Mouse (Mus musculus): ENCODE results near the gene Klf11. TPM values are rescaled to one million over a fixed set of nuclear protein-coding genes. Genes with fewer than 3 reads are reported as not detected.

Klf11 gene
- polyA plus RNA-seq (2015; fragmentation: Nextera tagmentation; extraction: Ambion mirVana), result 11.2 and 12.0 TPM in 2 replicates

DNA sequence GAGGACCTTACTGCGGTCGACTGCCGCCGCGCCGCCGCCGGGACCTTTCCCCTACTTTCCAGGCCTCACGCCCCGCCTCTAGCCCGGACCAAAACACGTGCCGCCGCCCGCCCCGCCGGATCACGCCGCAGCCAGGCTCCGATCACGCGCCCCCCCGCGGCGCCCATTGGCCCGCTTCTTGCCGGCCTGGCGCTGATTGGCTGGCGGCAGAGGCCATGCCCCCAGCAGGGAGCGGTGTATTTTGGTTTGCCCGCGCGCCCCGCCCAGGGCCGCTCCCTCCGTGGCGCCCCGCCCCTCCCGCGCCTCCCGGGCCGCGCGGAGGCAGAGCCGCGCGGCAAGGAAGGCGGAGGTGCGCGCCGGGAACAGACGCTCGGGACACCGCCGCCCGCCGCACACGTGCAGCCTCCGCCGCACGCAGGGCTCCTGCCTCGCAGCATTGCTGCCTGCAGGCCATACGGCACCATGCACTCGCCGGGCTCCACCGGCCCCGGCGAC is at the start of gene Klf11:
Klf11 (plus strand) TSS at position 212 of the 495 bp plus-strand sequence.
- H3K36me3 ChIP-seq, result peaks cover 18% of the 10 kb centered on the region; the same call in 1 of the 2 replicates
- H3K4me1 ChIP-seq, result peaks cover 18% of the 10 kb centered on the region
- peak within 1 kb of the TSS; percentile 69 for H3K4me2 ChIP-seq
- under 1% methylated on average over 52 of the region's 68 CpGs for WGBS
- peak; percentile 94 for ATAC-seq (ENCODE audit: insufficient read depth, low FRiP score, low read depth)
- peak within 1 kb of the TSS; percentile 98 for H3K27ac ChIP-seq
- no peaks in the 10 kb centered on the region for H3K27me3 ChIP-seq (replicated peaks)
- H3K9ac ChIP-seq, result peak within 1 kb of the TSS; percentile 94
- H3K4me3 ChIP-seq (replicated peaks), result peak within 1 kb of the TSS; percentile 93
- H3K9me3 ChIP-seq, result no peaks in the 10 kb centered on the region

GRCm38 (mm10) chr12:24603266-24603665 is 47.8 kb upstream of the Klf11 start:
- H3K4me2 ChIP-seq, result no peak overlapping the region
- no peaks in the 10 kb centered on the region for H3K27me3 ChIP-seq (replicated peaks)
- no peak for ATAC-seq (ENCODE audit: insufficient read depth, low FRiP score, low read depth)
- H3K9ac ChIP-seq, result no peak overlapping the region
- no peak overlapping the region for H3K4me3 ChIP-seq (replicated peaks)
- WGBS, result 40% methylated on average over 2 of the region's 2 CpGs
- H3K27ac ChIP-seq, result no peak overlapping the region
- no peaks in the 10 kb centered on the region for H3K36me3 ChIP-seq
- H3K4me1 ChIP-seq, result no peaks in the 10 kb centered on the region
- no peaks in the 10 kb centered on the region for H3K9me3 ChIP-seq

DNA sequence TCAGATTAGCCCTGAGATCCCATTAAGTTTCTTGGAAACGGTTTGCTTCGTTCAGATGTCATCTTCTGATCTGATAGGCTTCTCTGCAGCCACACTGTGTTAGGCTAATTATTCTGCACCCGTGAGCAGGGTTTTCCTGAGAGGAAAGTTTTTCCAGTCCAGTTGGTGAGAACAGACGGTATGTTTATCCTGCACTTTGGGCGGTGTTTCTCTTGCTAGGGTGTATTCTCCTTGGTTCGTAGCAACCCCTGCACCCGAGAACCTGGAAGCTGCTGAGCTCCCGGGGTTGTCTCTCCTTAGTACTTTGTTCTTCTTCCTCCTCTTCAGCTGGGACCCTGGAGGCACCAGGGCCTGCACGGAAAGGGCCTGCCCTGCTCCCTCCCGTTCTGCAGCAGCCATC is 44.9 kb upstream of the Klf11 start:
- Histone ChIP-seq H3K36me3 (no peaks in the 10 kb centered on the region), H3K27me3 (replicated peaks) (no peaks in the 10 kb centered on the region), H3K27ac (no peak overlapping the region), H3K9ac (no peak overlapping the region), H3K4me1 (no peaks in the 10 kb centered on the region), H3K4me3 (replicated peaks) (no peak overlapping the region), H3K9me3 (no peaks in the 10 kb centered on the region), H3K4me2 (no peak overlapping the region)
- no peak for ATAC-seq (ENCODE audit: insufficient read depth, low FRiP score, low read depth)
- 75% methylated on average over 10 of the region's 10 CpGs for WGBS

DNA sequence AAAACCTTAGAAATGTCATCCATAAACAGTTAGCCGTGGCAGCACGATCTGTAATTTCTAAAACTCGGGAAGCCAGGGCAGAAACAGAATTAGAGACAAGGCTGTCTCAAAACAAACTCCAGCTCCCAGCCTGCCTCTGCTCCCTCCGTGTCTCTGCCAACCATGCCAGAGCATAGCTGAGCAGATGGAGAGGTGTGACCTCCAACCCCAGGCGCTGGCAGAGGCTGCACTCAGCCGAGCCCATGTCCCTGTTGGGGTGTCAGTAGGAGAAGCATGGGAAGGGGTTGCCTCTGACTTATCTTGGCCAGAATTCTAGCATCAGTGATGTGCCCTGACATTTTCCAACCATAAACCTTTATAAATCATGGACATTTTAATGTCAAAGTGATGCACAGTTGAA is 38.5 kb upstream of the Klf11 start:
- H3K4me1 ChIP-seq, result no peaks in the 10 kb centered on the region
- H3K9me3 ChIP-seq, result no peaks in the 10 kb centered on the region
- no peak for ATAC-seq (ENCODE audit: insufficient read depth, low FRiP score, low read depth)
- no peak overlapping the region for H3K4me2 ChIP-seq
- WGBS, result 63% methylated on average over 6 of the region's 6 CpGs
- H3K36me3 ChIP-seq, result no peaks in the 10 kb centered on the region
- H3K27me3 ChIP-seq (replicated peaks), result no peaks in the 10 kb centered on the region
- no peak overlapping the region for H3K27ac ChIP-seq
- H3K4me3 ChIP-seq (replicated peaks), result no peak overlapping the region
- no peak overlapping the region for H3K9ac ChIP-seq

- WGBS, result 68% methylated on average over 17 of the region's 17 CpGs
- no peaks in the 10 kb centered on the region for H3K4me1 ChIP-seq
- H3K36me3 ChIP-seq, result no peaks in the 10 kb centered on the region
- H3K4me2 ChIP-seq, result no peak overlapping the region
- no peaks in the 10 kb centered on the region for H3K27me3 ChIP-seq (replicated peaks)
- H3K27ac ChIP-seq, result peak overlapping the region; percentile 5; the same call in 1 of the 2 replicates
- no peak overlapping the region for H3K9ac ChIP-seq
- H3K4me3 ChIP-seq (replicated peaks), result no peak overlapping the region
- H3K9me3 ChIP-seq, result no peaks in the 10 kb centered on the region
- ATAC-seq (ENCODE audit: insufficient read depth, low FRiP score, low read depth), result peak; percentile 82
These were observed 36.5 kb upstream of the Klf11 start for GRCm38 (mm10) chr12:24614452-24615075.

GRCm38 (mm10) chr12:24615140-24615539 is 35.9 kb upstream of the Klf11 start:
- Histone ChIP-seq H3K9ac (no peak overlapping the region), H3K4me1 (no peaks in the 10 kb centered on the region), H3K4me3 (replicated peaks) (no peak overlapping the region), H3K9me3 (no peaks in the 10 kb centered on the region), H3K27me3 (replicated peaks) (no peaks in the 10 kb centered on the region), H3K27ac (peak overlapping the region; percentile 5; the same call in 1 of the 2 replicates), H3K36me3 (no peaks in the 10 kb centered on the region), H3K4me2 (no peak overlapping the region)
- WGBS, result 48% methylated on average over 3 of the region's 3 CpGs
- no peak; the same call in 1 of the 2 replicates for ATAC-seq (ENCODE audit: insufficient read depth, low FRiP score, low read depth)

DNA sequence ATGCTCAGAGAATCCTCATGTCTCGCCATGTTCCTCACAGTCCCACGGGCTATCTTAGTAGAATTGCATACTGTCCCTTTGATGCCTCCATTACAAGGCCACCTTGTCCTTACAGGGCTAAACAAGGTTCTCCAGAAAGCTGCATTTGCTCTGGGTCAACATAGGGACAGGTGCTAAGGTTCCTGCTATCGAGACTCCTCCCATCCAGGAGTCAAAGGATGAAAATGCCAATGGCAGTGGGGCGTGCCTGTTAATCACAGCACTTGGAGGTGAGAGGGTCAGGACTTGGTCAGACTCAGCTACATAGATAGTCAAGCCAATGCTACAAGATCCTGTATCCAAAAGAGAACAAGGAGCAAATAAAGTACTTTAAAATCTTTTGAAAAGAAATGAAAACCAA is 31.6 kb upstream of the Klf11 start:
- Histone ChIP-seq H3K9ac (no peak overlapping the region), H3K27ac (no peak overlapping the region), H3K36me3 (no peaks in the 10 kb centered on the region), H3K27me3 (replicated peaks) (no peaks in the 10 kb centered on the region), H3K4me3 (replicated peaks) (no peak overlapping the region), H3K4me1 (no peaks in the 10 kb centered on the region), H3K9me3 (no peaks in the 10 kb centered on the region), H3K4me2 (no peak overlapping the region)
- 62% methylated on average over 4 of the region's 4 CpGs for WGBS
- no peak; the same call in 1 of the 2 replicates for ATAC-seq (ENCODE audit: insufficient read depth, low FRiP score, low read depth)

GRCm38 (mm10) chr12:24623486-24624251 is 27.4 kb upstream of the Klf11 start:
- H3K9me3 ChIP-seq, result no peaks in the 10 kb centered on the region
- no peak overlapping the region for H3K4me2 ChIP-seq
- ATAC-seq (ENCODE audit: insufficient read depth, low FRiP score, low read depth), result peak; percentile 36; the same call in 1 of the 2 replicates
- WGBS, result 70% methylated on average over 12 of the region's 12 CpGs
- no peak overlapping the region for H3K27ac ChIP-seq
- no peaks in the 10 kb centered on the region for H3K36me3 ChIP-seq
- H3K9ac ChIP-seq, result no peak overlapping the region
- no peaks in the 10 kb centered on the region for H3K27me3 ChIP-seq (replicated peaks)
- H3K4me3 ChIP-seq (replicated peaks), result no peak overlapping the region
- H3K4me1 ChIP-seq, result no peaks in the 10 kb centered on the region

DNA sequence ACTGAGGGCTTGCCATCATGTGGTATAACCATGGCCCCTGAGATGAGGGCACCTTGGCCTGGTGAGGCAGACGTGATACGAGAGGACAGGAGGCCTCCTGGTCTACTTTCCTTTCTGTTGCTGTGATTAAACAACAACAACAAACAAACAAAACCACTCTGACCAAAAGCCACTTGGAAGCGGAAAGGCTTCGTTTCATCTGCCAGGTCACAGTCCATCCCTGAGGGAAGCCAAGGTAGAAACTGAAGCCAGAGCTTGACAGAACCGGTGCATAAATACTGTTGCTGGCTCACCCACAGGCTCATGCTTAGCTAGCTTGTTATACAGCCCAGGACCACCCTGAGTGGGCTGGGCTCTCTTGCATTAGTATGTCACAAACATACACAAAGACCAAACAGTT is 24.7 kb upstream of the Klf11 start:
- Histone ChIP-seq H3K36me3 (no peaks in the 10 kb centered on the region), H3K4me1 (no peaks in the 10 kb centered on the region), H3K27ac (no peak overlapping the region), H3K9ac (no peak overlapping the region), H3K4me3 (replicated peaks) (no peak overlapping the region), H3K9me3 (no peaks in the 10 kb centered on the region), H3K27me3 (replicated peaks) (no peaks in the 10 kb centered on the region), H3K4me2 (no peak overlapping the region)
- 82% methylated on average over 5 of the region's 5 CpGs for WGBS
- ATAC-seq (ENCODE audit: insufficient read depth, low FRiP score, low read depth), result no peak

- Histone ChIP-seq H3K4me3 (replicated peaks) (no peak overlapping the region), H3K27ac (no peak overlapping the region), H3K36me3 (no peaks in the 10 kb centered on the region), H3K9me3 (no peaks in the 10 kb centered on the region), H3K4me1 (no peaks in the 10 kb centered on the region), H3K4me2 (no peak overlapping the region), H3K27me3 (replicated peaks) (no peaks in the 10 kb centered on the region), H3K9ac (no peak overlapping the region)
- 47% methylated on average over 3 of the region's 3 CpGs for WGBS
- ATAC-seq (ENCODE audit: insufficient read depth, low FRiP score, low read depth), result 0 out of 2 replicates have a peak, but pooled peaks have one; percentile 13
These were observed 23.9 kb upstream of the Klf11 start for GRCm38 (mm10) chr12:24627215-24627614.

DNA sequence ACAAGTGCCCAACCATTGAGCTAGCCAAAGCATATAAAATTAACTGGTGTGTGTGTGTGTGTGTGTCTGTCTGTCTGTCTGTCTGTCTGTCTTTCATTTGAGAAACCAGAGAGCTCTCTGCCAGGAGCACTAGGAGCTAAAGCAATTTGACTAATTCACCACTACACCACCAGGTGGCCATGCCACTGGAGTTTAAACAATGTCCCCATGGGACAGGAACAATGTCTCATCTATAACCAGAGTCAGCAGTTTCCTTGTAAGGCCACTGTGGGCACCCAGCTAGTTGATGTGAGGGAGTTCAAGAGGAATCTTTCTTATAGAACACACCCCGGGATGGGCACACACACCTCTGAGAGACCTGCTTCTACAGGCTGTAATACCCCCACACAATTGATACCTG is 20.9 kb upstream of the Klf11 start:
- no peak overlapping the region for H3K4me3 ChIP-seq (replicated peaks)
- 83% methylated on average over 1 of the region's 1 CpGs for WGBS
- no peaks in the 10 kb centered on the region for H3K27me3 ChIP-seq (replicated peaks)
- no peak overlapping the region for H3K9ac ChIP-seq
- no peaks in the 10 kb centered on the region for H3K36me3 ChIP-seq
- no peak for ATAC-seq (ENCODE audit: insufficient read depth, low FRiP score, low read depth)
- H3K9me3 ChIP-seq, result no peaks in the 10 kb centered on the region
- H3K27ac ChIP-seq, result no peak overlapping the region
- H3K4me2 ChIP-seq, result no peak overlapping the region
- no peaks in the 10 kb centered on the region for H3K4me1 ChIP-seq

DNA sequence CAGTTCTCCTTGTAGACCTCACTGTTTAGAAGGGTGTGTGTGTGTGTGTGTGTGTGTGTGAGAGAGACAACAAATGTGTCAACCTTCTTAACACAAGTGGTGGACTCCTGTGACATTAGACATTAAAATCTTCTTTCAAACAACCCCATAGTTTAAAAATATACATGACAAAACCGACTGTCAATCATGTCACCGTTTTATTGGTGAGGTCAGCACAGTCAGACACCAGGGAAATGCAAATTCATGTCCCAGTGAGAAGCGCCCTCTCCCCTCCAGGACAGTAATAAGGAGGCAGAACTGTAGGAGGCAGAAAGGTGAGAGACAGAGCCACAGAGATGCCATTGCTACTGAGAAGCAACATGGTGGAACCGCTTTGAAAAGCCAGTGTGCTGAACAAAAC is 18.7 kb upstream of the Klf11 start:
- H3K27ac ChIP-seq, result no peak overlapping the region
- H3K4me3 ChIP-seq (replicated peaks), result no peak overlapping the region
- no peaks in the 10 kb centered on the region for H3K36me3 ChIP-seq
- no peaks in the 10 kb centered on the region for H3K4me1 ChIP-seq
- H3K9me3 ChIP-seq, result no peaks in the 10 kb centered on the region
- no peak overlapping the region for H3K9ac ChIP-seq
- H3K4me2 ChIP-seq, result no peak overlapping the region
- WGBS, result 58% methylated on average over 4 of the region's 4 CpGs
- no peak for ATAC-seq (ENCODE audit: insufficient read depth, low FRiP score, low read depth)
- H3K27me3 ChIP-seq (replicated peaks), result no peaks in the 10 kb centered on the region
